Mouse (Mus musculus) hindbrain, embryonic 11.5 days (tissue): ENCODE results near the gene Agl. TPM values are rescaled to one million over a fixed set of nuclear protein-coding genes. Genes with fewer than 3 reads are reported as not detected.
"Not testable (repeated sequence)": the region's sequence is repeated elsewhere in the genome, so short reads cannot be mapped to it uniquely, and the experiment has no call there.

Source experiments
- ATAC-seq: fragments of 200-750 bp; cut with Nextera tagmentation; 2 replicates; pipeline ENCODE4 v1.8.0; 2017; ENCODE audit warnings: mild to moderate bottlenecking, moderate TSS enrichment, moderate library complexity; ENCODE audit not compliant: low FRiP score
- DNase-seq: peaks from one replicate; pipeline ENCODE4 v3.0.0-alpha.2; 2015; ENCODE audit warnings: low spot score
- H3K27ac ChIP-seq: fragments of 300-500 bp; sonication (generic); 2 replicates; pipeline ENCODE4 v1.5.1; 2014; ENCODE audit warnings: mild to moderate bottlenecking, low read depth, low read length
- H3K27me3 ChIP-seq: fragments of 300-500 bp; sonication (generic); 2 replicates; pipeline ENCODE4 v1.6.1; 2014; ENCODE audit warnings: mild to moderate bottlenecking, low read length, moderate library complexity, mixed read lengths; ENCODE audit not compliant: control insufficient read depth, insufficient read depth
- H3K36me3 ChIP-seq: fragments of 300-500 bp; sonication (generic); 2 replicates; pipeline ENCODE4 v1.6.1; 2014; ENCODE audit warnings: mild to moderate bottlenecking, low read length, moderate library complexity, mixed read lengths; ENCODE audit not compliant: control insufficient read depth, insufficient read depth
- H3K4me1 ChIP-seq: fragments of 300-500 bp; sonication (generic); replicated peaks from 2 replicates; pipeline ENCODE4 v1.6.1; 2014; ENCODE audit warnings: low read length, mixed read lengths; ENCODE audit not compliant: control insufficient read depth, insufficient read depth
- H3K4me2 ChIP-seq: fragments of 300-500 bp; sonication (generic); replicated peaks from 2 replicates; pipeline ENCODE4 v1.6.1; 2014; ENCODE audit warnings: mild to moderate bottlenecking, low read depth, low read length
- H3K4me3 ChIP-seq: fragments of 300-500 bp; sonication (generic); 2 replicates; pipeline ENCODE4 v1.5.1; 2014; ENCODE audit warnings: low read depth, low read length
- H3K9ac ChIP-seq: fragments of 300-500 bp; sonication (generic); 2 replicates; pipeline ENCODE4 v1.6.1; 2014; ENCODE audit warnings: low read depth, low read length
- H3K9me3 ChIP-seq: fragments of 300-500 bp; sonication (generic); 2 replicates; pipeline ENCODE4 v1.6.1; 2016; ENCODE audit warnings: low read length; ENCODE audit not compliant: control insufficient read depth
- WGBS: fragments of 180-500 bp; shearing (Covaris S2); extraction: QIAGEN DNeasy Blood & Tissue Kit; methylation state at CpG from one replicate; pipeline ENCODE4 v1.1.7; 2014; 5-methylcytosine and 5-hydroxymethylcytosine counted together
- polyA plus RNA-seq: library from polyadenylated mRNA; unstranded; fragments of >200 nt; fragmentation: Nextera tagmentation; extraction: Ambion mirVana; gene quantifications from 2 replicates; pipeline ENCODE4 v1.2.1, GENCODE M21; 2014

Agl gene
- polyA plus RNA-seq, 1 experiment from 2014 or later, result 16.6 TPM

GRCm38 (mm10) chr3:116748391-116749170 lies 59.4 kb downstream of the Agl start:
- no peak overlapping the region for H3K4me3 ChIP-seq
- no peak overlapping the region for H3K27ac ChIP-seq
- H3K4me1 ChIP-seq, result no peaks in the 10 kb centered on the region
- H3K9me3 ChIP-seq, result no peaks in the 10 kb centered on the region
- peak; percentile 41; the same call in 1 of the 2 replicates for ATAC-seq
- H3K9ac ChIP-seq, result no peak overlapping the region
- 55% methylated on average over 8 of the region's 8 CpGs for whole genome bisulfite sequencing
- no peak overlapping the region for H3K4me2 ChIP-seq
- no peaks in the 10 kb centered on the region for H3K27me3 ChIP-seq
- DNase-seq, result peak; percentile 77
- H3K36me3 ChIP-seq, result no peaks in the 10 kb centered on the region

- WGBS, result 81% methylated on average over 7 of the region's 7 CpGs
- not testable (repeated sequence) for H3K4me3 ChIP-seq, H3K9ac ChIP-seq, H3K36me3 ChIP-seq, H3K9me3 ChIP-seq, H3K27ac ChIP-seq, H3K4me2 ChIP-seq, ATAC-seq, H3K27me3 ChIP-seq, DNase-seq, H3K4me1 ChIP-seq
These were observed 60.3 kb downstream of the Agl start for GRCm38 (mm10) chr3:116747648-116748047.

DNA sequence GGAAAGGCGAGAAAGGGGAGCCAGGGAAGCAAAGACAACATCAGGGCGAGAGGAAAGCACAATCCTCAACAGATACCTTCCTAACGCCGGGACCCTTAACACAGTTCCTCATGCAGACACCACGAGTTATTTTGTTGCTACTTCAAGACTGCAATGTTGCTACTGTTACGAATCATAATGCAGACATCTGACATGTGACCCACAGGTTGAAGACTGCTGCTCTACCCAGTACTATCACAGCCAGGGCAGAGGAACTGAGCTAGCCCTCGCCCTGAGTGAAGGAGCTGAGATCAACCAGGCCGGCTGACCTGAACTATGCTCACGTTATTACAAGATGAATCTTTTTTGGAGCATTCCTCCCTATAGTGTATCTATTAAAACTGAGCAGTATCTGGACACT lies 67.0 kb downstream of the Agl start:
- Histone ChIP-seq H3K36me3 (no peaks in the 10 kb centered on the region), H3K4me2 (no peak overlapping the region), H3K4me1 (no peaks in the 10 kb centered on the region), H3K9me3 (no peaks in the 10 kb centered on the region), H3K27me3 (no peaks in the 10 kb centered on the region), H3K4me3 (no peak overlapping the region), H3K27ac (no peak overlapping the region), H3K9ac (no peak overlapping the region)
- ATAC-seq (no peak), DNase-seq (no peak)
- 84% methylated on average over 9 of the region's 9 CpGs for WGBS

- H3K36me3 ChIP-seq, result no peaks in the 10 kb centered on the region
- H3K27ac ChIP-seq, result no peak overlapping the region
- H3K4me2 ChIP-seq, result no peak overlapping the region
- WGBS, result 96% methylated on average over 5 of the region's 5 CpGs
- no peaks in the 10 kb centered on the region for H3K27me3 ChIP-seq
- H3K9ac ChIP-seq, result no peak overlapping the region
- no peak for DNase-seq
- no peak for ATAC-seq
- H3K4me1 ChIP-seq, result no peaks in the 10 kb centered on the region
- H3K4me3 ChIP-seq, result no peak overlapping the region
- no peaks in the 10 kb centered on the region for H3K9me3 ChIP-seq
These were observed 67.9 kb downstream of the Agl start for GRCm38 (mm10) chr3:116740106-116740505.

DNA sequence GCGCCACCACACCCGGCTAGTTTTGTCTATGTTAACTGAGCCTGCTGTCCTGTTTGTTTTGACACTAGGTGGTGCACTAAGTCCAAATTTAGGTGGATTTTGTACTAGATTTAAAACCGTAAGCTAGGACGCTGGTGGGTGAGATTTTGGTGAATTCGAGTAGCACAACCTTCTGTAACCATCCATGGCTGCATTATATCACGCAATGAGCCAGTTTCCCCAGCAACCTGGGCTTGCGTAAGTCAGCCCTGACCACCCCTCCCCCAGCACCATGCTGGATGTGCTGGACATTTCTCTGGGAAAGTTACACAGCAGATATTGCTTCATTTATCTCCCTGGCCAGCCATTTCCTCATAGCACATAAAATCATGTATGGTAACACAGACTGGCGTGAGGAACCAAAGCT lies 70.6 kb downstream of the Agl start:
- no peak overlapping the region for H3K4me2 ChIP-seq
- H3K4me1 ChIP-seq, result no peaks in the 10 kb centered on the region
- no peak overlapping the region for H3K4me3 ChIP-seq
- no peak overlapping the region for H3K9ac ChIP-seq
- no peak overlapping the region for H3K27ac ChIP-seq
- WGBS, result 86% methylated on average over 8 of the region's 8 CpGs
- H3K36me3 ChIP-seq, result no peaks in the 10 kb centered on the region
- H3K9me3 ChIP-seq, result no peaks in the 10 kb centered on the region
- no peak for ATAC-seq
- H3K27me3 ChIP-seq, result no peaks in the 10 kb centered on the region
- DNase-seq, result no peak

GRCm38 (mm10) chr3:116729483-116730174 lies 78.3 kb downstream of the Agl start:
- Histone ChIP-seq H3K36me3 (no peaks in the 10 kb centered on the region), H3K27me3 (no peaks in the 10 kb centered on the region), H3K4me2 (no peak overlapping the region), H3K9me3 (no peaks in the 10 kb centered on the region), H3K4me1 (no peaks in the 10 kb centered on the region), H3K27ac (no peak overlapping the region), H3K4me3 (no peak overlapping the region), H3K9ac (no peak overlapping the region)
- ATAC-seq, result no peak
- no peak for DNase-seq
- WGBS, result 55% methylated on average over 2 of the region's 2 CpGs

DNA sequence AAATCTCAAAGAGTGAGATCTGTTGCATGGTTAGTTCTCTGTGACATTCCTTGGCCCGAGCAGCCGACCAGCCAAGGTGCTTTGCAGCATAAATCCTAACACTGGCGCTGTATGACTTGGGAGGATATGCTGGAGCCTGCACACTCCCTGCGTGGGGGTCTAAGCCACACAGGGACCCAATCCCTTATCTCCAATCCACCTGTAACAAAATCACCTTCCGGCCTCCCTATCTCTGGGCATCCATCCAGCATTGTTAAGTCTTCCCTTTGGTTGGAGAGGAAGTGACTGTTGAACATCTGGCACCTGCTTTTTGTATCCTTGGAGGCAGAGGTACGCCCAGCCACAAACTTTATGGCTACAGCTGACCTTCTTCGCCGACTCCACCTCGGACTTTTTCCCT lies 81.2 kb downstream of the Agl start:
- Histone ChIP-seq H3K9me3 (no peaks in the 10 kb centered on the region), H3K4me1 (no peaks in the 10 kb centered on the region), H3K4me3 (no peak overlapping the region), H3K4me2 (no peak overlapping the region), H3K9ac (no peak overlapping the region), H3K27ac (no peak overlapping the region), H3K36me3 (no peaks in the 10 kb centered on the region), H3K27me3 (no peaks in the 10 kb centered on the region)
- ATAC-seq, result no peak
- no peak for DNase-seq
- WGBS, result 78% methylated on average over 9 of the region's 9 CpGs

GRCm38 (mm10) chr3:116723496-116724481 lies 84.2 kb downstream of the Agl start:
- no peaks in the 10 kb centered on the region for H3K27me3 ChIP-seq
- no peak overlapping the region for H3K27ac ChIP-seq
- H3K36me3 ChIP-seq, result no peaks in the 10 kb centered on the region
- H3K4me2 ChIP-seq, result no peak overlapping the region
- DNase-seq (no peak), ATAC-seq (no peak)
- no peaks in the 10 kb centered on the region for H3K4me1 ChIP-seq
- WGBS, result 57% methylated on average over 10 of the region's 10 CpGs
- no peaks in the 10 kb centered on the region for H3K9me3 ChIP-seq
- H3K4me3 ChIP-seq, result no peak overlapping the region
- no peak overlapping the region for H3K9ac ChIP-seq
